Mouse (Mus musculus): ENCODE measurements around the gene Arhgap23.

GRCm38 (mm10) chr11:97502846-97503245, 87.5 kb downstream of the Arhgap23 start:
- TF ChIP-seq USF1 (IDR thresholded peaks at IDR 0.05; ENCODE audit: low read depth, low read length) (no peak), EP300 (IDR thresholded peaks at IDR 0.05; ENCODE audit: low read length) (no peak), CTCF (conservative IDR thresholded peaks at IDR 0.05 in 1 of 2, IDR thresholded peaks at IDR 0.05 in 1 of 2; ENCODE audit: low read depth in 2 of 2, low read length in 2 of 2) (no peak), USF2 (conservative IDR thresholded peaks at IDR 0.05; ENCODE audit: low read depth, low read length) (no peak), POLR2AphosphoS2 (IDR thresholded peaks at IDR 0.05; ENCODE audit: low read depth, low read length) (no peak), MAFK (IDR thresholded peaks at IDR 0.05; ENCODE audit: insufficient replicate concordance, low read length) (no peak), TBP (conservative IDR thresholded peaks at IDR 0.05; ENCODE audit: low read depth, low read length) (no peak), POLR2A (IDR thresholded peaks at IDR 0.05; ENCODE audit: low read depth, low read length) (no peak), CHD1 (IDR thresholded peaks at IDR 0.05; ENCODE audit: low read depth, low read length) (no peak)
